Mouse (Mus musculus) ES-E14 (cell line): ENCODE data around the gene Lpp.

Experiments used
- CHD2 ChIP-seq: IDR thresholded peaks from 2 replicates; pipeline ENCODE4 v1.6.1; 2014; ENCODE audit warnings: mild to moderate bottlenecking, low read depth, low read length, inconsistent platforms
- ZNF384 ChIP-seq: IDR thresholded peaks from 2 replicates; pipeline ENCODE4 v1.6.1; 2012; ENCODE audit warnings: low read depth, low read length, inconsistent platforms

GRCm38 (mm10) chr16:24943486-24944261, 550.4 kb downstream of the Lpp start:
- TF ChIP-seq CHD2: no peak
- no peak for TF ChIP-seq ZNF384
